Mouse (Mus musculus): ENCODE measurements at regions not wholly inside any gene's neighbourhood (a gene's known extent, or its start where the extent isn't known, plus 50 kb on each side); places are given as distances from the start of the nearest gene placed in this dataset.

- TF ChIP-seq POLR2A (IDR thresholded peaks at IDR 0.05; ENCODE audit: borderline replicate concordance, extremely low read depth, insufficient read depth, insufficient read length, poor library complexity, severe bottlenecking), result no peak
- TF ChIP-seq CTCF (IDR thresholded peaks at IDR 0.05; ENCODE audit: borderline replicate concordance, extremely low read depth, insufficient read depth, insufficient read length), result no peak
- DNase-seq (ENCODE audit: low read depth), result peak; percentile 35
Measured at GRCm38 (mm10) chr15:64562431-64563111, 254.9 kb upstream of the Gm21798 start.

- TF ChIP-seq CTCF (IDR thresholded peaks at IDR 0.05; ENCODE audit: borderline replicate concordance, extremely low read depth, insufficient read depth, insufficient read length), result no peak
- no peak for TF ChIP-seq POLR2A (IDR thresholded peaks at IDR 0.05; ENCODE audit: borderline replicate concordance, extremely low read depth, insufficient read depth, insufficient read length, poor library complexity, severe bottlenecking)
- no peak for DNase-seq (ENCODE audit: low read depth)
Measured at GRCm38 (mm10) chr15:64564703-64565102, 252.8 kb upstream of the Gm21798 start.

- no peak for TF ChIP-seq POLR2A (IDR thresholded peaks at IDR 0.05; ENCODE audit: borderline replicate concordance, extremely low read depth, insufficient read depth, insufficient read length, poor library complexity, severe bottlenecking)
- TF ChIP-seq CTCF (IDR thresholded peaks at IDR 0.05; ENCODE audit: borderline replicate concordance, extremely low read depth, insufficient read depth, insufficient read length), result no peak
- DNase-seq (ENCODE audit: low read depth), result no peak
Measured at GRCm38 (mm10) chr15:64576891-64577535, 240.5 kb upstream of the Gm21798 start.

- DNase-seq (ENCODE audit: low read depth), result peak; percentile 26
- TF ChIP-seq CTCF (IDR thresholded peaks at IDR 0.05; ENCODE audit: borderline replicate concordance, extremely low read depth, insufficient read depth, insufficient read length) (no peak), POLR2A (IDR thresholded peaks at IDR 0.05; ENCODE audit: borderline replicate concordance, extremely low read depth, insufficient read depth, insufficient read length, poor library complexity, severe bottlenecking) (no peak)
Measured at GRCm38 (mm10) chr15:64578991-64579390, 238.5 kb upstream of the Gm21798 start.

GRCm38 (mm10) chr15:64580481-64580880, 237.0 kb upstream of the Gm21798 start:
- no peak for TF ChIP-seq CTCF (IDR thresholded peaks at IDR 0.05; ENCODE audit: borderline replicate concordance, extremely low read depth, insufficient read depth, insufficient read length)
- TF ChIP-seq POLR2A (IDR thresholded peaks at IDR 0.05; ENCODE audit: borderline replicate concordance, extremely low read depth, insufficient read depth, insufficient read length, poor library complexity, severe bottlenecking), result no peak
- no peak for DNase-seq (ENCODE audit: low read depth)

GRCm38 (mm10) chr15:64581046-64581445, 236.4 kb upstream of the Gm21798 start:
- no peak for DNase-seq (ENCODE audit: low read depth)
- TF ChIP-seq CTCF (IDR thresholded peaks at IDR 0.05; ENCODE audit: borderline replicate concordance, extremely low read depth, insufficient read depth, insufficient read length) (no peak), POLR2A (IDR thresholded peaks at IDR 0.05; ENCODE audit: borderline replicate concordance, extremely low read depth, insufficient read depth, insufficient read length, poor library complexity, severe bottlenecking) (no peak)

DNA sequence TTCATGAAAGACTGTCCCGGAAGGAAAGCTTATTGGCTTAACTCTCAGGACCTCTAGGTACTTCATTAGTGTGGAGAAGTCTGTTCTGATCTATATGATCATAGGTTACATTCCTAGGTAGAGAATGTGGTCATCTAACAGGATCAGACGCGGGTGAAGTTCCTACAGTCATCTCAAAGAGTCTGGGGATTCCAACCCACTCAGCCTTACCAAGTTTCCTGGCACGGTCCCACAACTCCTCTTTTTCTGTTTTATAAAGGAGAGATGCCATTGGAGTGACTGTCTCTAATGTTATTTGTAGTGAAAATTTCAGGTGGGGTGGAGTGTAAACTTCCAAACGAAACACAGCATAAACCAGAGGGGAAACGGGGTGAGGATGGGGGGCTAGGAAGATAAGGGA, 233.4 kb upstream of the Gm21798 start:
- no peak for TF ChIP-seq CTCF (IDR thresholded peaks at IDR 0.05; ENCODE audit: borderline replicate concordance, extremely low read depth, insufficient read depth, insufficient read length)
- no peak for TF ChIP-seq POLR2A (IDR thresholded peaks at IDR 0.05; ENCODE audit: borderline replicate concordance, extremely low read depth, insufficient read depth, insufficient read length, poor library complexity, severe bottlenecking)

DNA sequence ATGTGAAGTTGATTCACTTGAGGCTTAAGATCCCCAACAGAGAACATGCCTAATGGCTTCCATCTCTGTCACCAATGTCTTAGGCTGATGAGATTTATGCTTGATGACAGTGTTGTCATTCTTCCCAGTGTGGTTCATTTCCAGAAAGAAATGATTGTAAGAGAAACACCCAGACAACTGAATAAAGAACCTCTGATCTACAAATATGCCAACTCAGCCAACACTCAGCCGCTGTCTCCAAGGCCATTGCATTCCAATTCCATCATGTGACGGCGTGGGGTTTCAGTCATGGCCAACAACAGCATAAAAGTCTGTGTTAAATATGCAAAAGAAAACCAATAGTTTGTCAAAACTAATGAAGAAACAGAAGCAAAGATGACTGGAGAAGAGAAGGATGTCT, 230.7 kb upstream of the Gm21798 start:
- no peak for DNase-seq (ENCODE audit: low read depth)

More for the DNA sequence above, 233.4 kb upstream of the Gm21798 start:
- DNase-seq (ENCODE audit: low read depth), result no peak

DNA sequence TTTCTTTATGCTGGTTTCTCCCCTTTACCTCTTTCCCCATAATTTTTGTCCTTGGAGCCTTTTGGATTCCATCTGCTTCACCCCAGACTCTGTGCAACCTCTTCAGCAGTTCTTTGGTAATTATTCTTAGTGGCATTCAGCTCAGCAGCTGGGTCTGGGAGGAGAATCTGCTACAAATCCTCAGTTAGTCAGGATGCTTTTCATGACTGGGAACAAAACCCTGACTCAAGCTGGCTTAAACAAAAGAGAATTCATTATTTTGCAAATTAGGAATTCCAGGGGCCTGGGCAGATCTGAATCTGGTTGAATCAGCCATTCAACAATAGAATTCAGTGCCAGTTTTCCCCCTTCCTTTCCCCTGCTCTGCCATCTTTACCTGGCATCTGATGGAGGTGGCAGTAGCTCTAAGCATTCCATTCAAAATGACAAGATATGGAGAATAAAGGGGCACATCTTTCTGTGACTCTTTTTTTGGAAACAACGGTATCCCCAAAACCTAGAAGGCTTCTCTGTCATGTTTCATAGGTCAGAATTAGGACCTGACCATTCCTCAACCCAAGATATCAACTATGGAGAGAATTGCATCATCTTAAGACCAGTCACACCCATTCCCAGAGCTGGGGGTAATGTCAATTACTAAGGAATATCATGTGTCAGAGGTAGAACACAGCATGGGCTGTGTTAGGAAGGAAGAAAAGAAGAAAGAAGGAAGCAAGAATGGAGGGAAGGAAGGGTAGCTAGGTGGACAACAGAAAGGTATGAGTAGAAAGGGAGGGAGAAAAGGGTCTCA, 227.2 kb upstream of the Gm21798 start:
- TF ChIP-seq POLR2A (IDR thresholded peaks at IDR 0.05; ENCODE audit: borderline replicate concordance, extremely low read depth, insufficient read depth, insufficient read length, poor library complexity, severe bottlenecking) (no peak), CTCF (IDR thresholded peaks at IDR 0.05; ENCODE audit: borderline replicate concordance, extremely low read depth, insufficient read depth, insufficient read length) (no peak)
- DNase-seq (ENCODE audit: low read depth), result peak; percentile 83

More for the DNA sequence above, 230.7 kb upstream of the Gm21798 start:
- TF ChIP-seq CTCF (IDR thresholded peaks at IDR 0.05; ENCODE audit: borderline replicate concordance, extremely low read depth, insufficient read depth, insufficient read length) (no peak), POLR2A (IDR thresholded peaks at IDR 0.05; ENCODE audit: borderline replicate concordance, extremely low read depth, insufficient read depth, insufficient read length, poor library complexity, severe bottlenecking) (no peak)

- no peak for DNase-seq (ENCODE audit: low read depth)
Measured at GRCm38 (mm10) chr15:64613503-64613902, 204.0 kb upstream of the Gm21798 start.

DNA sequence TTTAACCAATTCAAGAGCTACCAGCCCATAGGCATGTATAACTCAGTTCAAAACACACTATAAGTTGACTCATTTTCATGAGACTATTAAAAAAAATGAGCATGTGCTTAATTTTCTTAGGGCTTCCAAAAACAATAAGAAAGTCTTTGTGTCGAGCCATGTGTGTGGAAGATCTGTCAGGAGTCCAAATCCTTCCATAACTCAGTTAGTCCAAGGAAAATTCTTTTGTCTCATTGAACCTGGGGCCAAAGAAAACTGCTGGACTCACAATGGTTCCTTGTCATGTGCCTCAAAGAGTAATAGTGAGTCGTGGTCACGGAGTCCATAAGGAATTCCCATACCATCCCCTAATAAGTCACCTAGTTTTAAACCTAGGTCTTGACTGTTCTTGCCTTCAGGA, 199.0 kb upstream of the Gm21798 start:
- DNase-seq (ENCODE audit: low read depth), result no peak

More at GRCm38 (mm10) chr15:64613503-64613902, 204.0 kb upstream of the Gm21798 start:
- TF ChIP-seq POLR2A (IDR thresholded peaks at IDR 0.05; ENCODE audit: borderline replicate concordance, extremely low read depth, insufficient read depth, insufficient read length, poor library complexity, severe bottlenecking), result no peak
- TF ChIP-seq CTCF (IDR thresholded peaks at IDR 0.05; ENCODE audit: borderline replicate concordance, extremely low read depth, insufficient read depth, insufficient read length), result no peak

More for the DNA sequence above, 199.0 kb upstream of the Gm21798 start:
- TF ChIP-seq POLR2A (IDR thresholded peaks at IDR 0.05; ENCODE audit: borderline replicate concordance, extremely low read depth, insufficient read depth, insufficient read length, poor library complexity, severe bottlenecking), result no peak

All from brain, embryonic 14.5 days (tissue).